Mouse (Mus musculus) spleen, adult 2 months (tissue): ENCODE measurements around the gene Trhde. TPM values are rescaled to one million over a fixed set of nuclear protein-coding genes. Genes with fewer than 3 reads are reported as not detected.

Source experiments
- DNase-seq, 2 experiments: peaks; one replicate each; pipeline versions ENCODE4 v3.0.0 to v3.0.0-alpha.2; 2012 to 2021; ENCODE audit warnings: low spot score in 2 of 2, low read depth in 1 of 2
- H3K27ac ChIP-seq: fragments of 200-500 bp; 2 replicates; pipeline ENCODE4 v1.5.1; 2012; ENCODE audit warnings: low read length, inconsistent platforms; ENCODE audit not compliant: insufficient read depth
- H3K27me3 ChIP-seq: fragments of 200-500 bp; 2 replicates; pipeline ENCODE4 v1.6.1; 2012; ENCODE audit warnings: mild to moderate bottlenecking, moderate library complexity, low read length, inconsistent platforms; ENCODE audit not compliant: control insufficient read depth, insufficient read depth
- H3K36me3 ChIP-seq: fragments of 200-500 bp; 2 replicates; pipeline ENCODE4 v1.6.1; 2012; ENCODE audit warnings: mild to moderate bottlenecking, low read length, inconsistent platforms; ENCODE audit not compliant: control insufficient read depth, insufficient read depth
- H3K4me1 ChIP-seq: fragments of 200-500 bp; 2 replicates; pipeline ENCODE4 v1.6.1; 2011; ENCODE audit warnings: inconsistent platforms; ENCODE audit not compliant: control insufficient read depth, insufficient read depth, insufficient read length
- H3K4me3 ChIP-seq: fragments of 200-500 bp; 2 replicates; pipeline ENCODE4 v1.5.1; 2011; ENCODE audit warnings: mild to moderate bottlenecking, inconsistent platforms; ENCODE audit not compliant: insufficient read depth, insufficient read length; ENCODE audit errors: extremely low read depth
- CTCF ChIP-seq: fragments of 200-500 bp; IDR thresholded peaks from 2 replicates; pipeline ENCODE4 v1.5.1; 2011; ENCODE audit warnings: mild to moderate bottlenecking, inconsistent platforms; ENCODE audit not compliant: insufficient read depth, insufficient read length, insufficient replicate concordance; ENCODE audit errors: extremely low read depth
- POLR2A ChIP-seq: fragments of 200-500 bp; IDR thresholded peaks from 2 replicates; pipeline ENCODE4 v1.6.1; 2011; ENCODE audit warnings: low read depth, low read length, inconsistent platforms
- WGBS: fragments of 180-500 bp; shearing (Covaris S2); methylation state at CpG from one replicate; pipeline ENCODE4 v1.1.7; 2018; 5-methylcytosine and 5-hydroxymethylcytosine counted together
- polyA plus RNA-seq: library from polyadenylated mRNA; depleted of rRNA; stranded (reverse); fragments of >200 nt; gene quantifications from 2 replicates; pipeline ENCODE4 v1.2.3, GENCODE M21; 2012

Gene Trhde
- polyA plus RNA-seq, 1 experiment, result not detected

DNA sequence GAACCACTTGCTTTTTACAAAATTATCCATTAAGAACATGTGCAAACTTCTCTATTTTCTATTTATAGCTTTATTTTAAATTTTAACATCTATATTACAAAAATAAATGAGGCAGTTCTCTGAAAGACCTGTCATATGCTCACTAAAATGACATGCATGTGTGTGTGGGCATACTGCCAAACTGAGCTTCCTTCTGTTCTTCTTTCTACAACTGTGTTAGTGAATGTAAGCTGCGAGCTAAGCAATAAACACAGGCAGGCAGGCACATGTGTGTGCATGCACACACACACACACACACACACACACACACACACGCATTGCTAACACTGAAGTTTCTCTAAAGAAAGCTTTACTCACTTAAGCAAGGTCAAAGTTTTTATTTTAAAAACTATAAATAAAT, 223.2 kb downstream of the Trhde start:
- Histone ChIP-seq H3K4me1 (no peaks in the 10 kb centered on the region), H3K36me3 (no peaks in the 10 kb centered on the region), H3K4me3 (no peak overlapping the region), H3K27ac (no peak overlapping the region), H3K27me3 (no peaks in the 10 kb centered on the region)
- TF ChIP-seq CTCF, result no peak
- TF ChIP-seq POLR2A, result no peak
- 75% methylated on average over 2 of the region's 2 CpGs for WGBS
- DNase-seq, result no peak

DNA sequence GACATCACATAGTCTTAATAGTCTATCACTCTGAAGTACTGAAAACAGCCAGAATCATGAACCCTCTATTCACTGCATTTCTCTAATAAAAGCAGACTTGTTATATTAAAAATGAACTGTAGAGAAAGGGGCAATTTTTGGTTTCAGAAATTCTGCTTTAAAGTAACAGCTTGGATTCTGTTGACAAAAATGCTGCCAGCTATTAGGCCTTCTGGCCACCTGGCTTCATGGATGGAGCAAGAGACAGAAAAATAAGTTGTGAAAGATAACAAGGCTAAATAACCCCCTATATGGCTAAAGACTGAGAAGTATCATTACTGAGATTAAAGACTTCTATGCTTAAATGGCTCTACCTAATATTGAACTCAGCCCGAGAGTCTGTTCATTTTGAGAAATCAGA, 234.2 kb downstream of the Trhde start:
- WGBS, result 84% methylated on average over 1 of the region's 1 CpGs
- Histone ChIP-seq H3K4me1 (no peaks in the 10 kb centered on the region), H3K27ac (no peak overlapping the region), H3K4me3 (no peak overlapping the region), H3K36me3 (no peaks in the 10 kb centered on the region), H3K27me3 (no peaks in the 10 kb centered on the region)
- no peak for DNase-seq
- no peak for TF ChIP-seq POLR2A
- no peak for TF ChIP-seq CTCF

- TF ChIP-seq POLR2A, result no peak
- 63% methylated on average over 1 of the region's 1 CpGs for WGBS
- DNase-seq, result no peak
These were observed 292.9 kb downstream of the Trhde start for GRCm38 (mm10) chr10:114509186-114509585.

GRCm38 (mm10) chr10:114488806-114489205, 313.3 kb downstream of the Trhde start:
- DNase-seq, result no peak
- TF ChIP-seq CTCF, result no peak
- no peak for TF ChIP-seq POLR2A
- Histone ChIP-seq H3K36me3 (no peaks in the 10 kb centered on the region), H3K27me3 (no peaks in the 10 kb centered on the region), H3K4me1 (no peaks in the 10 kb centered on the region), H3K27ac (no peak overlapping the region), H3K4me3 (no peak overlapping the region)
- 87% methylated on average over 4 of the region's 4 CpGs for WGBS

More at GRCm38 (mm10) chr10:114509186-114509585, 292.9 kb downstream of the Trhde start:
- Histone ChIP-seq H3K4me1 (no peaks in the 10 kb centered on the region), H3K36me3 (no peaks in the 10 kb centered on the region), H3K27me3 (no peaks in the 10 kb centered on the region), H3K4me3 (no peak overlapping the region), H3K27ac (no peak overlapping the region)

GRCm38 (mm10) chr10:114455591-114455990, 346.5 kb downstream of the Trhde start:
- Histone ChIP-seq H3K36me3 (no peaks in the 10 kb centered on the region), H3K4me1 (no peaks in the 10 kb centered on the region), H3K4me3 (no peak overlapping the region), H3K27me3 (no peaks in the 10 kb centered on the region), H3K27ac (no peak overlapping the region)
- WGBS, result 75% methylated on average over 3 of the region's 3 CpGs
- no peak for DNase-seq
- TF ChIP-seq CTCF, result no peak
- no peak for TF ChIP-seq POLR2A

- TF ChIP-seq POLR2A (no peak), CTCF (no peak)
- WGBS, result 80% methylated on average over 6 of the region's 6 CpGs
- Histone ChIP-seq H3K27me3 (no peaks in the 10 kb centered on the region), H3K36me3 (no peaks in the 10 kb centered on the region), H3K4me1 (no peaks in the 10 kb centered on the region), H3K27ac (no peak overlapping the region), H3K4me3 (no peak overlapping the region)
- DNase-seq, result no peak
These were observed 354.0 kb downstream of the Trhde start for GRCm38 (mm10) chr10:114448116-114448515.

GRCm38 (mm10) chr10:114418956-114419530, 383.1 kb downstream of the Trhde start:
- no peak for DNase-seq
- Histone ChIP-seq H3K27me3 (no peaks in the 10 kb centered on the region), H3K27ac (no peak overlapping the region), H3K4me1 (no peaks in the 10 kb centered on the region), H3K36me3 (no peaks in the 10 kb centered on the region), H3K4me3 (no peak overlapping the region)
- 65% methylated on average over 3 of the region's 3 CpGs for WGBS
- TF ChIP-seq POLR2A, result no peak
- no peak for TF ChIP-seq CTCF
